Mouse (Mus musculus) brown adipose tissue, adult 24 weeks (tissue): ENCODE measurements around the gene Gm21876. TPM values are rescaled to one million over a fixed set of nuclear protein-coding genes. Genes with fewer than 3 reads are reported as not detected.
"Not testable (repeated sequence)": the region's sequence is repeated elsewhere in the genome, so short reads cannot be mapped to it uniquely, and the experiment has no call there.

Source experiments
- H3K27ac ChIP-seq: fragments of 200-500 bp; replicated peaks from 2 replicates; pipeline ENCODE4 v1.5.1; 2012; ENCODE audit warnings: low read depth, mild to moderate bottlenecking, low read length
- H3K4me1 ChIP-seq: fragments of 200-500 bp; 2 replicates; pipeline ENCODE4 v1.6.1; 2012; ENCODE audit warnings: low read length, mixed read lengths; ENCODE audit not compliant: control insufficient read depth, insufficient read depth, insufficient read length
- H3K4me3 ChIP-seq: fragments of 200-500 bp; 2 replicates; pipeline ENCODE4 v1.5.1; 2012; ENCODE audit warnings: low read depth, mild to moderate bottlenecking, low read length, moderate library complexity; ENCODE audit not compliant: insufficient read depth
- polyA plus RNA-seq: library from polyadenylated mRNA; stranded (reverse); fragments of >200 nt; gene quantifications from 2 replicates; pipeline ENCODE4 v1.2.4, GENCODE M21; 2012; ENCODE audit not compliant: missing spikeins, insufficient read depth, insufficient read length

The Gm21876 gene
- polyA plus RNA-seq: not detected in 2 replicates

DNA sequence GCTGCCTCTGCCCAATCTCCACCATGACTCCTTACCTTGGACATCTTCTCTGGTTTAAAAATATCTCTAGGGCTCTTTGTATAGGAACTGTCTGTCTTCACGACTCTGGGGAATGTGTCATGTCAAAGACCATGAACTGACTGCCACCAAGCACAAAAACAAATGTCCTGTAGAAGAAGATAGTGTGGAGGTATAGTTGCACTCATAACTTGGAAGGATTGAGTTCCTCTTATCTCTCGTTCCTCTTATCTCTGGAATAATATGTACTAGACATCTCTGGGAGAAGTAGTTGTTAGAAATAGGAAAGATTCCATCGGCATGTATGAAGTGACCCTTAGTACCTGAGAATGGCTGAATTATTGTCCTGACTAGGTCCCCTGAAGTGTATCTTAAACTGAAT is at the start of gene Gm21876:
TSS of gene Gm21876 (minus strand) at position 101 of the 400 bp plus-strand sequence.
- Histone ChIP-seq H3K4me1 (no peaks in the 10 kb centered on the region), H3K4me3 (no peak within 1 kb of the TSS), H3K27ac (no peak within 1 kb of the TSS)

DNA sequence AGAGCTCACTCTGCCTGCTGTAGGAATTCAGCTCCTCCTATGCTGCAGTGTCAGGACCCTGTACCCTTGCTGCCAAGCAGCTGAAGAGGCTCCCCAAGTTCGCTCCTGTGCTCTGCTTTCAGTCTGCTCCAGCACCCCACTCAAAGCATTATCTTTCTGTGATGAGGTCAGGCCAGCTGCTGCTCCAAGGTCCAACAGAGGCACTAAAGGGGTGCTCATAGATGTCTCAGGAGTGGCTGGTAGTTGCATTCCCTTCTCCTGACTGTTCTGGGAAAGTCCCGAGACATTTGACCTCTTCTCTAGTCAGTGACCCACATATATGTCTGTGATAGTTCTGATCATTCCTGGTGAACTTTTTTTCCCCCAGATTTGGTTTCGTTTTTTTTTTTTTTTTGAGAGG is 45.0 kb upstream of the Gm21876 start:
- H3K4me3 ChIP-seq: no peak overlapping the region
- no peaks in the 10 kb centered on the region for H3K4me1 ChIP-seq
- H3K27ac ChIP-seq: no peak overlapping the region

DNA sequence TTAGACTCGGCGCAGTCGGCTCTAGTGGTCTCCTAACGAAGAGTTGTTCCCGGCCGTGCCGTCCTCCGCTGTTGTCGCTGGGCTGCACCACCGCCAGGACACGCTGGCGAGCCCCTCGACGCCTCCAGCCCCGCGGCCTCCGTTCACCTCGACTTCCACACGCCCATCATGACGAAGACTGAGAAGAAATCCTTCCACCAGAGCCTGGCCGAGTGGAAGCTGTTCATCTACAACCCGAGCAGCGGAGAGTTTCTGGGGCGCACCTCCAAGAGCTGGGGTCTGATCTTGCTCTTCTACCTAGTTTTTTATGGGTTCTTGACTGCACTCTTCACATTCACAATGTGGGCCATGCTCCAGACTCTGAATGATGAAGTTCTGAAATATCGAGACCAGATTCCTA is 28.8 kb downstream of the Gm21876 start:
- H3K4me3 ChIP-seq, H3K27ac ChIP-seq, H3K4me1 ChIP-seq: not testable (repeated sequence)

Other genes starting within 250 kb of the Gm21876 start
- 9.0 and 13.0 TPM in 2 replicates for gene Cfp, start 244.1 kb downstream of the Gm21876 start, polyA plus RNA-seq
- gene Elk1, start 225.0 kb downstream of the Gm21876 start, polyA plus RNA-seq: 5.5 and 8.8 TPM in 2 replicates
- 103 and 122 TPM in 2 replicates for gene Uxt, start 213.6 kb downstream of the Gm21876 start, polyA plus RNA-seq
- gene Zfp182, start 113.3 kb downstream of the Gm21876 start, polyA plus RNA-seq: 2.2 and 2.8 TPM in 2 replicates
- not detected in 2 replicates for gene Spaca5, start 107.2 kb downstream of the Gm21876 start, polyA plus RNA-seq
- 0.63 and 0.67 TPM in 2 replicates for gene Zfp300, start 86.1 kb downstream of the Gm21876 start, polyA plus RNA-seq
- not detected in 2 replicates for gene Ssxa1, start 59.8 kb downstream of the Gm21876 start, polyA plus RNA-seq